Mouse (Mus musculus): ENCODE results near the gene Brinp2. TPM values are rescaled to one million over a fixed set of nuclear protein-coding genes. Genes with fewer than 3 reads are reported as not detected.

The Brinp2 gene
- polyA plus RNA-seq, 2 experiments from 2014 or later, result 0.14 TPM; not detected in 1

GRCm38 (mm10) chr1:158218750-158219149, 137.4 kb downstream of the Brinp2 start:
- no peak for ATAC-seq

GRCm38 (mm10) chr1:158218294-158218693, 137.8 kb downstream of the Brinp2 start:
- ATAC-seq, result no peak

- no peak for ATAC-seq
Measured at GRCm38 (mm10) chr1:158215581-158215980, 140.5 kb downstream of the Brinp2 start.

GRCm38 (mm10) chr1:158214743-158215142, 141.4 kb downstream of the Brinp2 start:
- ATAC-seq, result no peak

GRCm38 (mm10) chr1:158213736-158214135, 142.4 kb downstream of the Brinp2 start:
- ATAC-seq, result no peak

GRCm38 (mm10) chr1:158207620-158208019, 148.5 kb downstream of the Brinp2 start:
- no peak for ATAC-seq

GRCm38 (mm10) chr1:158202932-158203331, 153.2 kb downstream of the Brinp2 start:
- no peak for ATAC-seq

Other genes with a start within 250 kb of the Brinp2 start
- gene Astn1, start 5.9 kb upstream of the Brinp2 start, polyA plus RNA-seq (2017; shearing (Covaris generic)), result not detected